Mouse (Mus musculus) spleen, adult 2 months (tissue): ENCODE measurements around the gene Pax5. TPM values are rescaled to one million over a fixed set of nuclear protein-coding genes. Genes with fewer than 3 reads are reported as not detected.

Experiments
- DNase-seq, 2 experiments: peaks; one replicate each; pipeline versions ENCODE4 v3.0.0 to v3.0.0-alpha.2; 2012 to 2021; ENCODE audit warnings: low spot score in 2 of 2, low read depth in 1 of 2
- H3K27ac ChIP-seq: fragments of 200-500 bp; 2 replicates; pipeline ENCODE4 v1.5.1; 2012; ENCODE audit warnings: low read length, inconsistent platforms; ENCODE audit not compliant: insufficient read depth
- H3K27me3 ChIP-seq: fragments of 200-500 bp; 2 replicates; pipeline ENCODE4 v1.6.1; 2012; ENCODE audit warnings: mild to moderate bottlenecking, moderate library complexity, low read length, inconsistent platforms; ENCODE audit not compliant: control insufficient read depth, insufficient read depth
- H3K36me3 ChIP-seq: fragments of 200-500 bp; 2 replicates; pipeline ENCODE4 v1.6.1; 2012; ENCODE audit warnings: mild to moderate bottlenecking, low read length, inconsistent platforms; ENCODE audit not compliant: control insufficient read depth, insufficient read depth
- H3K4me1 ChIP-seq: fragments of 200-500 bp; 2 replicates; pipeline ENCODE4 v1.6.1; 2011; ENCODE audit warnings: inconsistent platforms; ENCODE audit not compliant: control insufficient read depth, insufficient read depth, insufficient read length
- H3K4me3 ChIP-seq: fragments of 200-500 bp; 2 replicates; pipeline ENCODE4 v1.5.1; 2011; ENCODE audit warnings: mild to moderate bottlenecking, inconsistent platforms; ENCODE audit not compliant: insufficient read depth, insufficient read length; ENCODE audit errors: extremely low read depth
- CTCF ChIP-seq: fragments of 200-500 bp; IDR thresholded peaks from 2 replicates; pipeline ENCODE4 v1.5.1; 2011; ENCODE audit warnings: mild to moderate bottlenecking, inconsistent platforms; ENCODE audit not compliant: insufficient read depth, insufficient read length, insufficient replicate concordance; ENCODE audit errors: extremely low read depth
- POLR2A ChIP-seq: fragments of 200-500 bp; IDR thresholded peaks from 2 replicates; pipeline ENCODE4 v1.6.1; 2011; ENCODE audit warnings: low read depth, low read length, inconsistent platforms
- WGBS: fragments of 180-500 bp; shearing (Covaris S2); methylation state at CpG from one replicate; pipeline ENCODE4 v1.1.7; 2018; 5-methylcytosine and 5-hydroxymethylcytosine counted together
- polyA plus RNA-seq: library from polyadenylated mRNA; depleted of rRNA; stranded (reverse); fragments of >200 nt; gene quantifications from 2 replicates; pipeline ENCODE4 v1.2.3, GENCODE M21; 2012

Pax5 gene
- polyA plus RNA-seq, 1 experiment: 131 TPM

GRCm38 (mm10) chr4:44624232-44625107 is 85.8 kb downstream of the Pax5 start:
- no peaks in the 10 kb centered on the region for H3K27me3 ChIP-seq
- peaks cover 18% of the 10 kb centered on the region for H3K36me3 ChIP-seq
- no peaks in the 10 kb centered on the region for H3K4me1 ChIP-seq
- no peak for TF ChIP-seq POLR2A
- TF ChIP-seq CTCF: no peak
- H3K4me3 ChIP-seq: no peak overlapping the region
- 63% methylated on average over 12 of the region's 12 CpGs for WGBS
- no peak for DNase-seq
- H3K27ac ChIP-seq: peak overlapping the region; percentile 5; the same call in 1 of the 2 replicates

GRCm38 (mm10) chr4:44623435-44623727 is 86.9 kb downstream of the Pax5 start:
- Histone ChIP-seq H3K27me3 (no peaks in the 10 kb centered on the region), H3K36me3 (peaks cover 21% of the 10 kb centered on the region), H3K27ac (no peak overlapping the region), H3K4me3 (no peak overlapping the region), H3K4me1 (no peaks in the 10 kb centered on the region)
- WGBS: 85% methylated on average over 5 of the region's 5 CpGs
- DNase-seq: no peak
- TF ChIP-seq CTCF (no peak), POLR2A (no peak)

- no peak overlapping the region for H3K4me3 ChIP-seq
- TF ChIP-seq CTCF (no peak), POLR2A (no peak)
Observed at GRCm38 (mm10) chr4:44622682-44623434, 87.4 kb downstream of the Pax5 start.

GRCm38 (mm10) chr4:44620241-44620640 is 90.0 kb downstream of the Pax5 start:
- no peak for DNase-seq
- H3K36me3 ChIP-seq: peaks cover 32% of the 10 kb centered on the region
- no peaks in the 10 kb centered on the region for H3K27me3 ChIP-seq
- no peak overlapping the region for H3K4me3 ChIP-seq
- TF ChIP-seq POLR2A: no peak
- no peak for TF ChIP-seq CTCF
- H3K27ac ChIP-seq: no peak overlapping the region
- WGBS: 93% methylated on average over 5 of the region's 5 CpGs
- peaks cover 4% of the 10 kb centered on the region; the same call in 1 of the 2 replicates for H3K4me1 ChIP-seq

More at GRCm38 (mm10) chr4:44622682-44623434, 87.4 kb downstream of the Pax5 start:
- Histone ChIP-seq H3K4me1 (no peaks in the 10 kb centered on the region), H3K27ac (no peak overlapping the region), H3K36me3 (peaks cover 24% of the 10 kb centered on the region), H3K27me3 (no peaks in the 10 kb centered on the region)
- no peak for DNase-seq
- 89% methylated on average over 17 of the region's 17 CpGs for WGBS

GRCm38 (mm10) chr4:44614066-44614667 is 96.1 kb downstream of the Pax5 start:
- peaks cover 13% of the 10 kb centered on the region; the same call in 1 of the 2 replicates for H3K4me1 ChIP-seq
- no peaks in the 10 kb centered on the region for H3K27me3 ChIP-seq
- H3K36me3 ChIP-seq: peaks cover 17% of the 10 kb centered on the region
- H3K27ac ChIP-seq: no peak overlapping the region
- TF ChIP-seq CTCF (no peak), POLR2A (no peak)
- no peak overlapping the region for H3K4me3 ChIP-seq
- WGBS: 42% methylated on average over 8 of the region's 8 CpGs
- DNase-seq: peak in 1 of 2 experiments; percentile 43

GRCm38 (mm10) chr4:44612392-44612791 is 97.9 kb downstream of the Pax5 start:
- H3K4me1 ChIP-seq: peaks cover 13% of the 10 kb centered on the region; the same call in 1 of the 2 replicates
- no peaks in the 10 kb centered on the region for H3K27me3 ChIP-seq
- TF ChIP-seq CTCF (no peak), POLR2A (no peak)
- no peak overlapping the region for H3K27ac ChIP-seq
- 90% methylated on average over 3 of the region's 3 CpGs for WGBS
- no peak for DNase-seq
- H3K36me3 ChIP-seq: peaks cover 18% of the 10 kb centered on the region
- no peak overlapping the region for H3K4me3 ChIP-seq
